Mouse (Mus musculus) lung, adult 2 months (tissue): Measurements from ENCODE around the gene Klc1. TPM values are rescaled to one million over a fixed set of nuclear protein-coding genes. Genes with fewer than 3 reads are reported as not detected.
A peak's percentile ranks its signal among the peaks of the same experiment; 100 is the strongest.

Experiments used
- DNase-seq: peaks from one replicate; pipeline ENCODE4 v3.0.0; 2022
- H3K4me1 ChIP-seq: fragments of 200-500 bp; 2 replicates; pipeline ENCODE4 v1.6.1; 2011; ENCODE audit warnings: low read length; ENCODE audit not compliant: control insufficient read depth, insufficient read depth
- H3K4me3 ChIP-seq: fragments of 200-500 bp; replicated peaks from 2 replicates; pipeline ENCODE3; 2011; ENCODE audit warnings: low read depth, mild to moderate bottlenecking, control low read depth, low read length; ENCODE audit errors: extremely low read depth
- CTCF ChIP-seq: fragments of 200-500 bp; IDR thresholded peaks from 2 replicates; pipeline ENCODE4 v1.5.1; 2011; ENCODE audit warnings: mild to moderate bottlenecking, low read length, control low read depth; ENCODE audit not compliant: insufficient read depth
- POLR2A ChIP-seq: fragments of 200-500 bp; IDR thresholded peaks from 2 replicates; pipeline ENCODE4 v1.6.1; 2011; ENCODE audit warnings: low read depth, mild to moderate bottlenecking, control low read depth, low read length, borderline replicate concordance; ENCODE audit errors: extremely low read depth
- WGBS: fragments of 180-500 bp; shearing (Covaris S2); methylation state at CpG from one replicate; pipeline ENCODE4 v1.1.7; 2018; 5-methylcytosine and 5-hydroxymethylcytosine counted together
- polyA plus RNA-seq: library from polyadenylated mRNA; depleted of rRNA; stranded (reverse); fragments of >200 nt; gene quantifications from 2 replicates; pipeline ENCODE4 v1.2.3, GENCODE M21; 2012

The Klc1 gene
- polyA plus RNA-seq, 1 experiment, result 113 TPM

DNA sequence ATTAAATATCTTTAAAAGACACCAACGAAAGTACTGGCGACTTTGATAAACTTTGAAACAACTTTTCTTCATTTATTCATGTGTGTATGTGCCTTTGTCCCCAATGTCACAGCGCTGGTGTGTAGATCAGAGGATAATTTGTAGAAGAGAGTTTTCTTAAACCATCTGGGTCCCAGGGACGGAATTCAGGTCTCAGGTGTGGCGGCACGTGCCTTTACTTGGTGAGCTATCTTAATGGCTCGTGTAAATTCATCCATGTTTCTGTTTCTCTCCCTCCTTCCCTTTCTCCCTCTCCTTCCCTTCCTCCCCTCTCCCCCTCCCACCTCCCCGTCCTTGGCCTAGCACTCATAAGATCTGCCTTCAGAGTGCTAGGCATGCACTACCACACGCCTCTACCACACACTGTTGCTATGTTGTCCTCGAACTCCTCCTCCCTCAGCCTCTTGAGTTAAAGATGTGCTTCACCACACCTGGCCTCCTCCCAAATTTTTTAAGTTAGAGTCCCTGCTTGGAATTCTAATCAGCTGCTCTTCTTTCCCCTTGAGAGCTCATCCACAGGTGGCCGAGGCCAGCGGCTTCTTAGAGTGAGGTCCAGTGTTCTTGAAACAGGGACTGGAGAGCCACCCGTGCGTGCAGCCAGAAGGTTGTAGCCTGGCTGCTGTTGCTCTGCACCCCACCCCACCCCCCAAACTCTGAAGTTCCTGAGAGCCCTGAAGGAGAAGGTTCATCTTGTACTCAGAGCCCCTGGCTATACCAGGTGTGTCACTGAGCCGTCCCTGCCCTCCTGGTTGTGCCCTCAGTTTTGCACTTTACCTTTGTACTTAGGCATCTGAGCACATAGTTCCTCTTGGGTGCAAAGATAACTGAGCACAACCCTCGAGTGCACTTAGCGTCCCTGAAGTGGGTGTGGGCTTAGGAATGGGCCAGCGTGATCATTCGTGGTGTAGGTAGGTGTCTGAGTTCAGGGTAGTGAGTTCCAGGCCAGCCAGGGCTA lies 56.4 kb downstream of the Klc1 start:
- peak; percentile 38 for DNase-seq
- Histone ChIP-seq H3K4me1 (peaks cover 13% of the 10 kb centered on the region; the same call in 1 of the 2 replicates), H3K4me3 (peak overlapping the region; percentile 72)
- 26% methylated on average over 19 of the region's 19 CpGs for WGBS
- no peak for TF ChIP-seq CTCF
- no peak for TF ChIP-seq POLR2A

DNA sequence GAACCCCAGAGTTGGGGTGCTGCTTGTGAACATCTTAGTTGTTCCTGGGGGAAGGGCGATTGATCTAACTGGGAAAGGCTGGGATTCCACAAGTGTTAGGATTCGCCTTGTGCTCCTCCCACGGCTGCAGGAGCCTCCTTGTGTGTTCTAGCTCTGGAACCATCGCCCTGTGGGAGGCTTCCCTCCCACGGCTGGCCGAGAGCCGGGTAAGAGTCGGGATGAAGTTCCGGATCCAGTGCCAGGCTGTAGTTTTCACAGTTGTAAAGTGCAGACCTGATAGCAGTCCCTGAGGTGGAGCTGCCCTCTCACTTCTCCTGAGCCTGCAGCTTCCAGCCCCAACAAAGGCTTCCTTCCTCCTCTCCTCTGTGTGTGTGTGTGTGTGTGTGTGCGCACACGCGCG lies 57.9 kb downstream of the Klc1 start:
- Histone ChIP-seq H3K4me3 (no peak overlapping the region), H3K4me1 (peaks cover 13% of the 10 kb centered on the region; the same call in 1 of the 2 replicates)
- WGBS, result 52% methylated on average over 13 of the region's 13 CpGs
- no peak for DNase-seq
- no peak for TF ChIP-seq CTCF
- TF ChIP-seq POLR2A, result no peak

DNA sequence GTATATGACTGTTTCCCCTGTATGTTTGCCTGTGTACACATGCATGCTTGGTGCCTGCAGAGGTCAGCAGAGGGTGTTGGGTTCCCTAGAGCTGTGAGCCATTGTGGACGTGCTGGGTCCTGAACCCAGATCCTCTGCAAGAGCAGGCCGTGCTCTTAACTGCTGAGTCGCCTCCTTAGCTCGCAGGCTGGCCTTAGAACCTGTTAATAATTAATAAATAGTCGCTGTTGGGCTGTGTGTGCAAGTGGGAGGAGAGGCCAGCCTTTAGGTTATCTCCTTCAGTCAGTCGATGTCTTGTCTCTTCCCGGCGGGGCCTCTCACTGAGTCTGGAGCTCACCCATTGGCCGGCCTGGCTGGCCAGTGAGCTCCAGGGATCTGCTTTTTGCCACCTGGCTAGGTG lies 58.3 kb downstream of the Klc1 start:
- WGBS, result 62% methylated on average over 9 of the region's 9 CpGs
- no peak overlapping the region for H3K4me3 ChIP-seq
- DNase-seq, result no peak
- no peak for TF ChIP-seq POLR2A
- TF ChIP-seq CTCF, result no peak
- H3K4me1 ChIP-seq, result peaks cover 13% of the 10 kb centered on the region; the same call in 1 of the 2 replicates

DNA sequence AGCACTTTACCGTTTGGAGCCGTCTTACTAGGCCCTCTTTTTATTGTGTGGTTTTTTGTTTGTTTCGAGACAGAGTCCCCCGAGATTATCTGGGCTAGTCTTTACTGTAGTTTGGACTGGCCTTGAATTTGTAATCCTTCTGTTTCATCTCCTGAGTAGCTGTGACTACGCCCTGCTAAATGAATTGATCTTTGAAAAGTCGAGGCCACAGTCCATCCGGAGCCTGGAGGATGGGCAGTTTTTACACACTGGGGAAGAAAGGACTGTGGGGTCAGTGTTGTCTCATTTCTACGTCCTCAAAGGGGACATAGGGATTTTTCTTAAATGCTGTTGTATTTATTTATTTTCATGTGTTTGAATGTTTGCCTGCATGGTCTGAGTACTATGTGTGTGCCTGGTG lies 59.3 kb downstream of the Klc1 start:
- no peak for TF ChIP-seq CTCF
- TF ChIP-seq POLR2A, result no peak
- 82% methylated on average over 8 of the region's 8 CpGs for WGBS

DNA sequence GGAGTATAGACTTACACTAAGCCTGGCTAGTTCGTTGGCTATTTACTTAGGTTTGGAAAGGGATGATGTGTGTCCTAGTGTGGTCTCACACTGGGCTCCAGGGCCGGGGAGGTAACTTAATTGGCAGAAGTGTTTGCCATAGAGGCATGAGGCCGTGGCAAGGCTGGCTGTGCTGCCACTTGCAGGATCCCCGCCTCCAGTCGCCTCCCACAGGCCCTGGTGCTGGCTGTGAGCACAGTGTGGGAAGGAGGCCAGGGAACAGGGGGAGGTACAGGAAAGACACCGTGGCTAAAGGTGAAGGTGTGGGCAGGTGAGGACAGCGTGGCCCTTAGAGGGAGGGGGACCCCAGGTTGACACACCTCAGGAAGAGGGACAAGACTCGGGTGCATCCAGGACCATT lies 61.3 kb downstream of the Klc1 start:
- Histone ChIP-seq H3K4me3 (no peak overlapping the region), H3K4me1 (0 out of 2 replicates have a peak, but pooled peaks cover 7% of the 10 kb centered on the region)
- 51% methylated on average over 8 of the region's 8 CpGs for WGBS
- DNase-seq, result peak; percentile 36
- TF ChIP-seq CTCF (no peak), POLR2A (no peak)

More for the DNA sequence above, 59.3 kb downstream of the Klc1 start:
- no peak for DNase-seq
- Histone ChIP-seq H3K4me1 (peaks cover 12% of the 10 kb centered on the region; the same call in 1 of the 2 replicates), H3K4me3 (no peak overlapping the region)

DNA sequence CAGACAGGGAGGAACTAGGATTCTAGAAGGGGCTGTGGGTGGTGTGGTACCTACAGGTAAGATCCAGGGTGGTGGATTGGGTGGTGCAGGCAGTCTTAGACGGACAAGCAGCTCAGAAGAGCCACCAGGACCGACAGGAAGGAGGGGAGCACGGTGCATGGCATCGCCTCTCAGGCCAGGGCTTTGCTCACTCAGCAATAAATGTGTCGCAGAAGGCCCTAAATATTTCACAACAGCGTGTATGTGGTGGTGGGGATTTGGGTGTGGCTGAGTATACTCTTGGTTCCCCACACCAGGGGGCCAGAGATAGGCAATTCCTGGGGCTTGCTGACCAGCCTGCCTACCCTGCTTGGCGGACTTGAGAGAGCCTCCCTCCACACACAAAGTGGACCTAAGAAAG lies 62.1 kb downstream of the Klc1 start:
- no peak for DNase-seq
- no peak overlapping the region for H3K4me3 ChIP-seq
- H3K4me1 ChIP-seq, result 0 out of 2 replicates have a peak, but pooled peaks cover 3% of the 10 kb centered on the region
- WGBS, result 66% methylated on average over 7 of the region's 7 CpGs
- TF ChIP-seq CTCF, result no peak
- TF ChIP-seq POLR2A, result no peak

DNA sequence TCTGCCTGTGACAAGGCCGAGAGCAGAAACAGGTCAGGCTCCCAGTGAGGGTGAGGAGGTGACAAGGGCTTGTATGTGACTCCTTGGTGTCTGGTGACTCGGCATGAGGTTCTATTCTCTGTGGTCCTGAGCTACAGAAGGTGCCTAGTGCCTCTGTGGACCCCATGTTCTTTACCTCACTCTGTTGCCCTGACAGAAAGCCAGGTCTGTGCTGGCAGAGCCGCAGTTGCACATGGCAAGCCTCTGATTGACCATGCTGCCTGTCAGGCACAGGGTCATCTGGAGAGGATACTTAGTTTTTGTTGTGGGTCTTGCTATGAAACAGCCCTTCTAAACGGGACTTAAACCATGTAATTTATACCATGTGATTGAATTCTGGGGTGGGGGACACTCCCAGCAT lies 63.3 kb downstream of the Klc1 start:
- TF ChIP-seq POLR2A (no peak), CTCF (no peak)
- 61% methylated on average over 4 of the region's 4 CpGs for WGBS
- no peaks in the 10 kb centered on the region for H3K4me1 ChIP-seq
- no peak overlapping the region for H3K4me3 ChIP-seq
- no peak for DNase-seq

DNA sequence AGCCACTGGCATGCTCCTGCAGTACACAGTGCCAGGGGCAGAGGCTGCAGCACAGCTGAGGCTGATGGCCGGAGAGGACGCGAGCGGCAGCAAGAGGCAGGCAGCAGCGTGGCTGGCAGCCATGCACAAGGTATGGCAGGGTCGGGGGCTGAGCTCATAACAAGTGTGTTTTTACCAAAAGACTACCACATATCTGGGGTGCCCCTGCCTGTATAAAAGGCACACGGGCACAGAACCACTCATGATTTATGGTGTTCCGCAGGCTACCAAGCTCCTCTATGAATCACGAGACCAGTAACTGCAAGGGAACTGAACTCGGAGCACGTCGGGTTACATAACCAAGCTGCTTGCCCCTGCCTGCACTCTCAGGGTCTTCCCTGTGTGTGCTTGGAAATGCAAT lies 68.9 kb downstream of the Klc1 start:
- TF ChIP-seq POLR2A, result no peak
- TF ChIP-seq CTCF, result no peak
- 92% methylated on average over 12 of the region's 12 CpGs for WGBS
- no peak for DNase-seq

DNA sequence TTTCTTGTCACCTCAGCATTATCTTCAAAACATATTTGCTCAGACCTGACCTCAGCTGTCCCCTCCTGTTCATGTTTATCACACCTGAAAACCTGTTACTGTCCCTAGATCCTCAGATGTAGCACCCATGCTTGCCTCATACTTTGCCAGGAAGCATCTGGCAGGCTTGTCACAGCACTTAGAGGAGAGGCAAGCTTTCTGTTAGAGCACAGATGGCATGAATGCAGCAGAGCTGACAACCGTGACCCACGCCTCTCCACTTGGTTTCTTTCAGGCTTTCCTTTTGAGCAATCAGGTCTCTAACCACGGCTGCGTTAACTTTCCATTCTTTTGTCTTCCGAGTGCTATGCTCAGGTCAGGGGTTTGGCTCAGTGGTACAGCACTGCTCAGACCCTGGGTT lies 70.8 kb downstream of the Klc1 start:
- no peak for DNase-seq
- TF ChIP-seq CTCF (no peak), POLR2A (no peak)
- H3K4me1 ChIP-seq, result no peaks in the 10 kb centered on the region
- 76% methylated on average over 5 of the region's 5 CpGs for WGBS
- H3K4me3 ChIP-seq, result no peak overlapping the region

More for the DNA sequence above, 68.9 kb downstream of the Klc1 start:
- H3K4me3 ChIP-seq, result no peak overlapping the region
- H3K4me1 ChIP-seq, result no peaks in the 10 kb centered on the region
